Mouse (Mus musculus) left cerebral cortex, postnatal 10 days (tissue): ENCODE data around the gene Nr2f1. TPM values are rescaled to one million over a fixed set of nuclear protein-coding genes. Genes with fewer than 3 reads are reported as not detected.

Experiments used
- DNase-seq, 2 experiments: peaks; one replicate each; pipeline ENCODE4 v3.0.0; 2021 to 2022; ENCODE audit warnings: low spot score in 2 of 2, mixed read lengths in 1 of 2; ENCODE audit errors: extremely low spot score in 1 of 2
- intact Hi-C: fragments of 180-260 bp; cut with DNase I; formaldehyde crosslinking; loops from one replicate; pipeline ENCODE4 v1.15.1; 2025
- total RNA-seq, 2 experiments: library from RNA; stranded (reverse); gene quantifications; 2 replicates each; pipeline ENCODE4 v1.2.3; 2021

Gene Nr2f1
- total RNA-seq, 2 experiments from 2014 or later, result 146 to 153 TPM

- no peak for DNase-seq
- intact Hi-C loops, result loop anchor here (10.0 kb wide), 3 partner anchors 1050 to 1340 kb away; partner anchors contain the start of genes 2210408I21Rik and Slf1
Measured at GRCm38 (mm10) chr13:78184786-78185466, 14.6 kb downstream of the Nr2f1 start.

GRCm38 (mm10) chr13:78183986-78184385, 15.6 kb downstream of the Nr2f1 start:
- intact Hi-C loops, result loop anchor here (10.0 kb wide), 3 partner anchors 1049 to 1339 kb away; partner anchors contain the start of genes 2210408I21Rik and Slf1
- no peak for DNase-seq

GRCm38 (mm10) chr13:78183004-78183403, 16.6 kb downstream of the Nr2f1 start:
- no peak for DNase-seq

GRCm38 (mm10) chr13:78181930-78182558, 17.5 kb downstream of the Nr2f1 start:
- intact Hi-C loops, result loop anchor here (10.0 kb wide), 3 partner anchors 1047 to 1337 kb away; partner anchors contain the start of genes 2210408I21Rik and Slf1
- DNase-seq, result no peak

More at GRCm38 (mm10) chr13:78183004-78183403, 16.6 kb downstream of the Nr2f1 start:
- intact Hi-C loops, result loop anchor here (10.0 kb wide), 3 partner anchors 1048 to 1338 kb away; partner anchors contain the start of genes 2210408I21Rik and Slf1

GRCm38 (mm10) chr13:78181071-78181929, 18.3 kb downstream of the Nr2f1 start:
- intact Hi-C loops, result loop anchor here (10.0 kb wide), 3 partner anchors 1046 to 1336 kb away; partner anchors contain the start of genes 2210408I21Rik and Slf1
- peak in 1 of 2 experiments; percentile 62 for DNase-seq

GRCm38 (mm10) chr13:78180261-78180660, 19.3 kb downstream of the Nr2f1 start:
- intact Hi-C loops, result loop anchor here (10.0 kb wide), 3 partner anchors 1045 to 1335 kb away; partner anchors contain the start of genes 2210408I21Rik and Slf1

GRCm38 (mm10) chr13:78179312-78180097, 20.1 kb downstream of the Nr2f1 start:
- no peak for DNase-seq
- intact Hi-C loops, result loop anchor here (5.0 to 10.0 kb wide), 5 partner anchors 197 to 1335 kb away; partner anchors contain the start of genes 2210408I21Rik and Slf1

More at GRCm38 (mm10) chr13:78180261-78180660, 19.3 kb downstream of the Nr2f1 start:
- no peak for DNase-seq

GRCm38 (mm10) chr13:78178771-78179170, 20.8 kb downstream of the Nr2f1 start:
- intact Hi-C loops, result loop anchor here (5.0 kb wide), 2 partner anchors 196 to 286 kb away; no protein-coding TSS in a partner anchor
- DNase-seq, result no peak

GRCm38 (mm10) chr13:78178021-78178420, 21.5 kb downstream of the Nr2f1 start:
- intact Hi-C loops, result loop anchor here (5.0 kb wide), 2 partner anchors 196 to 286 kb away; no protein-coding TSS in a partner anchor
- no peak for DNase-seq

- no peak for DNase-seq
- intact Hi-C loops, result loop anchor here (5.0 kb wide), 2 partner anchors 195 to 285 kb away; no protein-coding TSS in a partner anchor
Measured at GRCm38 (mm10) chr13:78177381-78177950, 22.1 kb downstream of the Nr2f1 start.

- no peak for DNase-seq
- intact Hi-C loops, result loop anchor here (5.0 kb wide), 2 partner anchors 194 to 284 kb away; no protein-coding TSS in a partner anchor
Measured at GRCm38 (mm10) chr13:78175821-78176380, 23.7 kb downstream of the Nr2f1 start.

GRCm38 (mm10) chr13:78174891-78175290, 24.7 kb downstream of the Nr2f1 start:
- no peak for DNase-seq
- intact Hi-C loops, result loop anchor here (5.0 kb wide), 2 partner anchors 193 to 283 kb away; no protein-coding TSS in a partner anchor

- intact Hi-C loops, result no loop called here
- no peak for DNase-seq
Measured at GRCm38 (mm10) chr13:78174191-78174590, 25.4 kb downstream of the Nr2f1 start.

- DNase-seq, result no peak
- intact Hi-C loops, result no loop called here
Measured at GRCm38 (mm10) chr13:78172861-78173260, 26.7 kb downstream of the Nr2f1 start.

- intact Hi-C loops, result no loop called here
- no peak for DNase-seq
Measured at GRCm38 (mm10) chr13:78171984-78172636, 27.4 kb downstream of the Nr2f1 start.

- DNase-seq, result no peak
- intact Hi-C loops, result no loop called here
Measured at GRCm38 (mm10) chr13:78171320-78171719, 28.2 kb downstream of the Nr2f1 start.
